9 mouse cellular contexts compared by ENCODE assay signal in the genomic region with DNA sequence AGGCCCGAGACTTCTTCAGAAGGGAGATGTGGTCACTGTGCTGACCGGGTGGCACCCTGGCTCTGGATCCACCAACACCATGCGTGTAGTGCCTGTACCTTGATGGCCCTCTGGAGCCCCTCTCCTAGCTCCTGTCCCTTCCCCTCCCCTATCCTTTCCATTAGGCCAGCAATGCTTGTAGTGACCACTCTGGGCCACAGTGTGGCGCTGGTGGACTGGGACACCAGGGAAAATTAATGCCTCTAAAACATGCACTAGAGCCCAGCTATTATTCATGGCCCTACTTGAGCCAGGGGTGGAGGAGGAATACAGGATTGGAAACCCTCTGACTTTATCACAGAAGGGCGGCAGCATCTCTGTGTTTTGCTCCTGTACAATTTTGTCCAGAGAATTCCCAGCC. TPM values are rescaled to one million over a fixed set of nuclear protein-coding genes. Genes with fewer than 3 reads are reported as not detected.
A peak's percentile ranks its signal among the peaks of the same experiment; 100 is the strongest.
DNase-seq lines count a peak whose midpoint lies in the region; ATAC-seq and TF ChIP-seq lines count a peak whose summit lies in the region.
"Had no signal": no experiment of that assay in that cellular context is flagged by ENCODE, and none has a peak within 500 bp of the region (broad histone marks: within the 10 kb centered on the region; RNA-seq: fewer than 3 reads in every experiment).

No protein-coding gene starts in this region.

- intact Hi-C loops in left cerebral cortex, postnatal 4 days (cut with DNase I): no loop called here

- H3K36me3 ChIP-seq in liver, embryonic 12.5 days: no peaks in the 10 kb centered on the region

- WGBS in liver, embryonic 12.5 days (ENCODE audit: insufficient replicate concordance): 39% methylated on average over 5 of the region's 5 CpGs

- H3K4me1 ChIP-seq in liver, embryonic 12.5 days: no peaks in the 10 kb centered on the region
- H3K4me1 ChIP-seq in cortical plate, adult 2 months (ENCODE audit: control insufficient read depth, insufficient read depth, low read length): no peaks in the 10 kb centered on the region; the same call in 1 of the 2 replicates

- TF ChIP-seq POLR2A in cortical plate, adult 2 months (IDR thresholded peaks at IDR 0.05; ENCODE audit: extremely low read depth, insufficient read depth, low read length): no peak

- H3K9me3 ChIP-seq in liver, embryonic 12.5 days (replicated peaks): no peaks in the 10 kb centered on the region

- no peak for ATAC-seq in liver, embryonic 12.5 days

- TF ChIP-seq CTCF in cortical plate, adult 2 months (IDR thresholded peaks at IDR 0.05; ENCODE audit: extremely low read depth, insufficient read depth, low read length): peak; percentile 80

- DNase-seq in liver: peak; percentile 58
- peak; percentile 59 to 89 for DNase-seq in adrenal gland, adult (ENCODE audit: inconsistent age in 2 of 2, low spot score in 1 of 2)
- peak; percentile 87 for DNase-seq in heart, postnatal 4 days
- DNase-seq in left cerebral cortex, postnatal 4 days: peak; percentile 83
- peak; percentile 82 for DNase-seq in retina, embryonic 14.5 days (ENCODE audit: low spot score)
- DNase-seq in urinary bladder, postnatal 25 days (ENCODE audit: low spot score): peak; percentile 38

- H3K4me3 ChIP-seq in liver, embryonic 12.5 days: no peak overlapping the region
- no peak overlapping the region for H3K4me3 ChIP-seq in cortical plate, adult 2 months (ENCODE audit: insufficient read depth, low read length)
- H3K4me3 ChIP-seq: myocyte had no signal

- no peak overlapping the region for H3K4me2 ChIP-seq in liver, embryonic 12.5 days

- no peak overlapping the region for H3K9ac ChIP-seq in liver, embryonic 12.5 days

- H3K27me3 ChIP-seq in liver, embryonic 12.5 days (replicated peaks): no peaks in the 10 kb centered on the region; the same call in 1 of the 2 replicates

- no peak overlapping the region for H3K27ac ChIP-seq in liver, embryonic 12.5 days
- no peak overlapping the region for H3K27ac ChIP-seq in cortical plate, adult 2 months (ENCODE audit: insufficient read depth, low read length)

RNA-seq across cellular contexts. Expression of a gene that starts 10.9 kb away (rescaled TPM):
- polyA plus RNA-seq in liver, embryonic 12.5 days (2016; fragmentation: Nextera tagmentation; extraction: Ambion mirVana): 2.3 and 2.8 TPM in 2 replicates
- polyA plus RNA-seq in cortical plate, adult 2 months (2012; rRNA removed): 10.3 and 10.5 TPM in 2 replicates
- total RNA-seq in heart, postnatal 4 days (2021): 1 to 10 TPM; 5.2 to 5.3 TPM
- total RNA-seq in left cerebral cortex, postnatal 4 days (2021): 1 to 10 TPM; 7.9 to 9.8 TPM

RNA-seq across cellular contexts. Expression of a gene that starts 18.8 kb away (rescaled TPM):
- not detected in 2 replicates for polyA plus RNA-seq in liver, embryonic 12.5 days (2016; fragmentation: Nextera tagmentation; extraction: Ambion mirVana)
- not detected in 2 replicates for polyA plus RNA-seq in cortical plate, adult 2 months (2012; rRNA removed)
- not detected for total RNA-seq in heart, postnatal 4 days (2021)
- not detected for total RNA-seq in left cerebral cortex, postnatal 4 days (2021)
- polyA plus RNA-seq: myocyte had no signal

RNA-seq across cellular contexts. Expression of a gene that starts 36.9 kb away (rescaled TPM):
- 2.3 and 2.7 TPM in 2 replicates for polyA plus RNA-seq in liver, embryonic 12.5 days (2016; fragmentation: Nextera tagmentation; extraction: Ambion mirVana)
- polyA plus RNA-seq in cortical plate, adult 2 months (2012; rRNA removed): 14.7 and 15.8 TPM in 2 replicates
- 10 to 100 TPM; 53.5 to 56.7 TPM for total RNA-seq in heart, postnatal 4 days (2021)
- 100 to 1,000 TPM; 148 to 152 TPM for total RNA-seq in left cerebral cortex, postnatal 4 days (2021)
